Mouse (Mus musculus) hindbrain, embryonic 11.5 days (tissue): Measurements from ENCODE around the gene Ryr2. TPM values are rescaled to one million over a fixed set of nuclear protein-coding genes. Genes with fewer than 3 reads are reported as not detected.

Experiments used
- ATAC-seq: fragments of 200-750 bp; cut with Nextera tagmentation; 2 replicates; pipeline ENCODE4 v1.8.0; 2017; ENCODE audit warnings: mild to moderate bottlenecking, moderate TSS enrichment, moderate library complexity; ENCODE audit not compliant: low FRiP score
- DNase-seq: peaks from one replicate; pipeline ENCODE4 v3.0.0-alpha.2; 2015; ENCODE audit warnings: low spot score
- H3K27ac ChIP-seq: fragments of 300-500 bp; sonication (generic); 2 replicates; pipeline ENCODE4 v1.5.1; 2014; ENCODE audit warnings: mild to moderate bottlenecking, low read depth, low read length
- H3K27me3 ChIP-seq: fragments of 300-500 bp; sonication (generic); 2 replicates; pipeline ENCODE4 v1.6.1; 2014; ENCODE audit warnings: mild to moderate bottlenecking, low read length, moderate library complexity, mixed read lengths; ENCODE audit not compliant: control insufficient read depth, insufficient read depth
- H3K36me3 ChIP-seq: fragments of 300-500 bp; sonication (generic); 2 replicates; pipeline ENCODE4 v1.6.1; 2014; ENCODE audit warnings: mild to moderate bottlenecking, low read length, moderate library complexity, mixed read lengths; ENCODE audit not compliant: control insufficient read depth, insufficient read depth
- H3K4me1 ChIP-seq: fragments of 300-500 bp; sonication (generic); replicated peaks from 2 replicates; pipeline ENCODE4 v1.6.1; 2014; ENCODE audit warnings: low read length, mixed read lengths; ENCODE audit not compliant: control insufficient read depth, insufficient read depth
- H3K4me2 ChIP-seq: fragments of 300-500 bp; sonication (generic); replicated peaks from 2 replicates; pipeline ENCODE4 v1.6.1; 2014; ENCODE audit warnings: mild to moderate bottlenecking, low read depth, low read length
- H3K4me3 ChIP-seq: fragments of 300-500 bp; sonication (generic); 2 replicates; pipeline ENCODE4 v1.5.1; 2014; ENCODE audit warnings: low read depth, low read length
- H3K9ac ChIP-seq: fragments of 300-500 bp; sonication (generic); 2 replicates; pipeline ENCODE4 v1.6.1; 2014; ENCODE audit warnings: low read depth, low read length
- H3K9me3 ChIP-seq: fragments of 300-500 bp; sonication (generic); 2 replicates; pipeline ENCODE4 v1.6.1; 2016; ENCODE audit warnings: low read length; ENCODE audit not compliant: control insufficient read depth
- WGBS: fragments of 180-500 bp; shearing (Covaris S2); extraction: QIAGEN DNeasy Blood & Tissue Kit; methylation state at CpG from one replicate; pipeline ENCODE4 v1.1.7; 2014; 5-methylcytosine and 5-hydroxymethylcytosine counted together
- polyA plus RNA-seq: library from polyadenylated mRNA; unstranded; fragments of >200 nt; fragmentation: Nextera tagmentation; extraction: Ambion mirVana; gene quantifications from 2 replicates; pipeline ENCODE4 v1.2.1, GENCODE M21; 2014

The Ryr2 gene
- polyA plus RNA-seq, 1 experiment from 2014 or later, result 1.5 TPM

DNA sequence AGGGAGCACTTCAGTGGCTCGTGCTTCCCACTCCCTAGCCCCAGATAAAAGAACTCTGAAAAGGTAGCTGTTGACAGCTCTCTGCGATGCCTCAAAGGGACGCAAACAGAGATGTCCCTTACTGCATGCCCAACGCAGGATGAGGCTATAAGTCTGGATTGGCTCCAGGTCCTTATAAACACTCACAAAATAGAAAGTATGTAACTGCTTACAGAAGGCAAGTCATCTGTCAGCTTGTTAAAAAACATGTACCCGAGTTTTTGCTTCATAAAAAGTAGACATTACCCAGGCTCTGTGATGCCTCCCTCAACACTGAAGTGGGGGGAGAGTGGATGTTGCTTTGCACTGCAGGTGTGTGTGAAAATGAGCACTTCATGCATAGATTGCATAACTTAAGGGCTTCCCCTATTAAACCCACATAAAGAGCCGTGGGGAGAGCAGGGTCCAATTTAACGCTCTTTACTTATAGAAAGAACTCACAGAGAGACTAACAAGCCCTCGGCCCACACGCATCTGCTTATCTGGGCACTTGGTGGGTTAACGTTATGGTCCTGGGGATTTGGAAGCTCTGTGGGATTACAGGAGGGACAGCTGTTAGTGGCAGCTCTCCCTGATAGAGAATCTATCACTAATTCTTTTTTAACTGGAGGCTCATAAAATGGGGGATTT lies 23.2 kb downstream of the Ryr2 start:
- Histone ChIP-seq H3K27ac (no peak overlapping the region), H3K9ac (no peak overlapping the region), H3K4me2 (no peak overlapping the region), H3K36me3 (no peaks in the 10 kb centered on the region), H3K9me3 (no peaks in the 10 kb centered on the region), H3K27me3 (no peaks in the 10 kb centered on the region; the same call in 1 of the 2 replicates), H3K4me3 (no peak overlapping the region), H3K4me1 (no peaks in the 10 kb centered on the region)
- ATAC-seq (no peak), DNase-seq (no peak)
- WGBS, result 53% methylated on average over 10 of the region's 10 CpGs

GRCm38 (mm10) chr13:12080590-12080989 lies 26.2 kb downstream of the Ryr2 start:
- no peak overlapping the region for H3K4me2 ChIP-seq
- H3K4me3 ChIP-seq, result no peak overlapping the region
- no peak overlapping the region for H3K9ac ChIP-seq
- DNase-seq, result no peak
- ATAC-seq, result no peak
- H3K4me1 ChIP-seq, result no peaks in the 10 kb centered on the region
- H3K27ac ChIP-seq, result no peak overlapping the region
- H3K27me3 ChIP-seq, result no peaks in the 10 kb centered on the region; the same call in 1 of the 2 replicates
- 88% methylated on average over 4 of the region's 4 CpGs for WGBS
- H3K9me3 ChIP-seq, result no peaks in the 10 kb centered on the region
- no peaks in the 10 kb centered on the region for H3K36me3 ChIP-seq

DNA sequence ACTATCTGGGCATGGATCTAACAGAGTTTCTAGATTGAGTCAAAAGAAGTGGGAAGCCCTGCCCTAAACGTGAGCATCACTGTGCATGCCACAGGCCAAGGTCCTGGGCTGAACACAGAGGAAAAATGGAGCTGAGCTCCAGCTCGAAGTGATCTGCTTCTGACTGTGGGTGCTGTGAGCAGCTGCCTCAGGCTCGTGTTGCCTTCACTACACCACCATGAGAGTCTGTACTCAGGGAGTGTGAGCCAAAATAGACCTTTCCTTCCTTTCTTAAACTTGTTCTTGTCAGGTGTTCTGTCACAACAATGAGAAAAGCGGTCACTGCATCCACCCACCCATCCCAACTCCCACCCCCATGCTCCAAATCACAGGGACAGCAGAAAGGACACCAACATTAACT lies 27.2 kb downstream of the Ryr2 start:
- Histone ChIP-seq H3K9me3 (no peaks in the 10 kb centered on the region), H3K27me3 (no peaks in the 10 kb centered on the region; the same call in 1 of the 2 replicates), H3K4me2 (no peak overlapping the region), H3K9ac (no peak overlapping the region), H3K4me1 (no peaks in the 10 kb centered on the region), H3K36me3 (no peaks in the 10 kb centered on the region), H3K4me3 (no peak overlapping the region), H3K27ac (no peak overlapping the region)
- no peak for ATAC-seq
- DNase-seq, result no peak
- 84% methylated on average over 4 of the region's 4 CpGs for WGBS

DNA sequence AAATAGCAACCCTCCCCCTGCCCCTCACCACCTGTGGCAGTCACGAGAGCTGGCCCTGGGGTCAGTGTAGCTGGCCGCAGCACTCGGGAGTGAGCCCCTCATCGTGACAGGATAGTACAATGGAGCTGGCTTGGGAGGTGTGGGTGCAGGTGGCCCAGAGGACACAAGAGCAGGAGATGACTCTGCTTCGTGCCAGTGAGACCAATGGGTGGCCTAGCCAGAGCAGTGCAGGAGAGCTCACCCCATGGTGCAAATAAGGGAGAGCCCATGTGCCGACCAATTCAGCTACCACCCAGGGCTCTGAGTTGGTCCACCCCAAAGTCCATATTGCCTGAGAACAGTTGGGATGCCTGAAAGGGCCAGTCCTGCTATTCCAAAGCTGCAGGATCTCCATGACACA lies 31.8 kb downstream of the Ryr2 start:
- no peaks in the 10 kb centered on the region for H3K4me1 ChIP-seq
- 83% methylated on average over 6 of the region's 6 CpGs for WGBS
- no peak overlapping the region for H3K27ac ChIP-seq
- H3K4me3 ChIP-seq, result no peak overlapping the region
- no peaks in the 10 kb centered on the region for H3K27me3 ChIP-seq
- DNase-seq (no peak), ATAC-seq (no peak)
- no peak overlapping the region for H3K4me2 ChIP-seq
- H3K9ac ChIP-seq, result no peak overlapping the region
- H3K9me3 ChIP-seq, result no peaks in the 10 kb centered on the region
- H3K36me3 ChIP-seq, result no peaks in the 10 kb centered on the region

GRCm38 (mm10) chr13:12072571-12072970 lies 34.2 kb downstream of the Ryr2 start:
- Histone ChIP-seq H3K27ac (no peak overlapping the region), H3K36me3 (no peaks in the 10 kb centered on the region), H3K4me2 (no peak overlapping the region), H3K9ac (no peak overlapping the region), H3K9me3 (no peaks in the 10 kb centered on the region), H3K27me3 (no peaks in the 10 kb centered on the region), H3K4me1 (no peaks in the 10 kb centered on the region), H3K4me3 (no peak overlapping the region)
- ATAC-seq (no peak), DNase-seq (no peak)
- 63% methylated on average over 7 of the region's 7 CpGs for WGBS

GRCm38 (mm10) chr13:12072112-12072511 lies 34.6 kb downstream of the Ryr2 start:
- Histone ChIP-seq H3K9ac (no peak overlapping the region), H3K9me3 (no peaks in the 10 kb centered on the region), H3K36me3 (no peaks in the 10 kb centered on the region), H3K4me1 (no peaks in the 10 kb centered on the region), H3K4me3 (no peak overlapping the region), H3K4me2 (no peak overlapping the region), H3K27ac (no peak overlapping the region), H3K27me3 (no peaks in the 10 kb centered on the region)
- ATAC-seq (no peak), DNase-seq (peak; percentile 21)
- 39% methylated on average over 3 of the region's 3 CpGs for WGBS

DNA sequence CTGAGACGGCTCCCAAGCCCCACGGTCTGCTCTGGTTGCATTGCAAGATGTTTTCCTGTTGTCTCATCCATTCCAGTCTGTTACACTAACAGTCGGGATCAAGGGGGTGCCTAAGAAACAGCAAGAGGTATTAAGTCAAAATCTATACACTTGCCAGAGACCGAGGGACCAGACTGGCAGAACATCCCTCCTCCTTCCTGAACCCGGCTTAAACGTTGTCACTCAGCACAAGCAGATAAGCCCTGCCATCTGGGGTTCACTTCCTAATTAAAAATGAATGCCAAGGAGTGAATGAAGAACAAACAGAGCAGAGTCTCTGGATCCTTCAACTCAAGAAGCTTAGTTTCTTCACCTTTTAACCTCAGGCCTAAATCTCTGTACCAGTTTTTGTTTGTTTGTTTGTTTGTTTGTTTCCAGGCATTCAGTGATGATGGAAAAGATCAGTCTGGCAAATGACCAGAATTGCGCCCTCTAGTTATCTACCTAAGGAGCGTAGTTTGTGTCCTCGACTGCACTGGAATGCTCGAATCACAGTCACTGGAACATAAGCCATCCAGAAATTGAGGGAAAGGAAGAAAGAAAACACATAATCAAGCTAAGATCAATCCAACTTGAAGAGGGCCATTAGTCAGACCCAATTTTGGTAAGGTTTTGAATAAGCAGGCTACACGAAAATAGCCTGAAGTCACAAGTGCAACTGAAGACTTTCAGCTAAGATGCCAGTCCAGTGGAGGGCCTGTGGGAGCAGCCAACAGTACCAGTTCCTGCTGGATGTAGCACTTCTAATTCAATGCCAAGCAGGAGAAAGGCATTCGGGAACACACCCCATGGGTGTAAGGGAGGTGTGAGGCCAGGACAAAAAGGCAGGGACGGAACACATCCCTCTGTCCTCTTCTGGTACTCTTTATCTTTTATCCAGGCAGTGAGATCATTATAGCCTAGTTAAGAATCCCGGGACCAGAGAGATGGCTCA lies 36.3 kb downstream of the Ryr2 start:
- Histone ChIP-seq H3K4me1 (no peaks in the 10 kb centered on the region), H3K36me3 (no peaks in the 10 kb centered on the region), H3K27ac (no peak overlapping the region), H3K9ac (no peak overlapping the region), H3K27me3 (no peaks in the 10 kb centered on the region), H3K9me3 (no peaks in the 10 kb centered on the region), H3K4me3 (no peak overlapping the region), H3K4me2 (no peak overlapping the region)
- no peak for ATAC-seq
- DNase-seq, result no peak
- WGBS, result 78% methylated on average over 14 of the region's 14 CpGs

DNA sequence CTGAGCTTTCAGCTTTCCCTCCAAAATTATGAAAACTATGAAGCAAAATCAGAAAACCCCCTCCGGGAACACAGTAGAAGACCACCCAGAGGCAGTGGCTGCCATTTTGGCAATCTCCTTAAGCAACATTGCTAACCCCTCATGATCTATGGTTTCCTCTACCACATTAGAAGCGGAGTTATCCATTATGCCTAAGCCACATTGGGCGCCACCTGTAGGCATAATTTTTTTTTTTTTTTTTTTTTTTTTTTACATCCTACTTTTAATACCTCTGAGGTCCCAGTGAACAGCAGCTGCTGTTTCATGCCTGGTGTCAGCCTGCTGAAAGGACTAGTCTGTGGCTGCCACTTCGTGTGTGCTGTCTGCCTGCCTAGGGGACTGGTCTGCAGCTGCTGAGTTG lies 42.2 kb downstream of the Ryr2 start:
- no peak for ATAC-seq
- WGBS, result 88% methylated on average over 4 of the region's 4 CpGs
- Histone ChIP-seq H3K9me3 (no peaks in the 10 kb centered on the region), H3K4me3 (no peak overlapping the region), H3K36me3 (no peaks in the 10 kb centered on the region), H3K4me1 (no peaks in the 10 kb centered on the region), H3K27ac (no peak overlapping the region), H3K9ac (no peak overlapping the region), H3K27me3 (no peaks in the 10 kb centered on the region), H3K4me2 (no peak overlapping the region)
- no peak for DNase-seq
